Mouse (Mus musculus) adrenal gland, postnatal 10 days (tissue): ENCODE results near the gene Agfg1. TPM values are rescaled to one million over a fixed set of nuclear protein-coding genes. Genes with fewer than 3 reads are reported as not detected.
"Not testable (repeated sequence)": the region's sequence is repeated elsewhere in the genome, so short reads cannot be mapped to it uniquely, and the experiment has no call there.

Experiments used
- DNase-seq: peaks from one replicate; pipeline ENCODE4 v3.0.0; 2021; ENCODE audit warnings: mixed read lengths
- microRNA-seq: library from miRNA; unstranded; fragments of <30 nt; microRNA quantifications from one replicate; pipeline ENCODE4 v1.2.0, GENCODE M21; 2021
- total RNA-seq, 2 experiments: library from RNA; stranded (reverse); gene quantifications; 2 replicates each; pipeline ENCODE4 v1.2.3; 2021

The Agfg1 gene
- total RNA-seq, 2 experiments from 2014 or later: 43.1 TPM

DNA sequence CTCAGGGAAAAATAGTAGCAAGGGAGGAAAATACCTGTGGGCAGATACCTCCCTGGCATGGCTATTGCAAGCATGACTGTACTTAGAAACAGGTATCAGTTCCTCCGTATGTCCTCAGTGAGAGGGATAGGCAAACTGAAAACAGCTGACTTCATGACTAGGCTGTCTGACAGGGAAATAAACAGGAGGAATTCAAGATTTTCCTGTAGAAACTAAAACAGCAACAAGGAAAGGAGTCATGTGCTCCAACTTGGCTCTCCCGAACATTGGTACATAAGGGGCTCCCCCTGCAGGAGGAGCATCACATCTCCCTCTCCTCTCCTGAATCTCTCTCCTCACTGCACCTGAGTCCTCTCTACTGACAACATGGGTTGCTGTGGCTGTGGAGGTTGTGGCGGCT lies 73.7 kb downstream of the Agfg1 start, which contains the start of gene A030005L19Rik:
Gene A030005L19Rik (plus strand): TSS at position 301 of the 400 bp plus-strand sequence.
- DNase-seq: no peak

DNA sequence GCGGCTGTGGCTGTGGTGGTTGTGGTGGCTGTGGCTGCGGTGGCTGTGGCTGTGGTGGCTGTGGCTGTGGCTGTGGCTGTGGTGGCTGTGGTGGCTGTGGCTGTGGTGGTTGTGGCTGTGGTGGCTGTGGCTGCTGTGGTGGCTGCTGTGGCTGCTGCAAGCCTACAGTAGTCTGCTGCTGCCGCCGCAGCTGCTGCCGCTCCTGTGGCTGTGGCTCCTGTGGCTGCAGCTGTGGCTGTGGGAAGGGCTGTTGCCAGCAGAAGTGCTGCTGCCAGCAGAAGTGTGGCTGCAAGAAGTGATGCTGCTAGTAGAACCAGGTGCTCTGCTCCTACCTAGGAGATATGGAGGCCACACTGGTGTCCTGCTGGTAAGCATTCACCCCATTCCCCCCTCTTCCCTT lies 74.2 kb downstream of the Agfg1 start:
- DNase-seq: not testable (repeated sequence)

DNA sequence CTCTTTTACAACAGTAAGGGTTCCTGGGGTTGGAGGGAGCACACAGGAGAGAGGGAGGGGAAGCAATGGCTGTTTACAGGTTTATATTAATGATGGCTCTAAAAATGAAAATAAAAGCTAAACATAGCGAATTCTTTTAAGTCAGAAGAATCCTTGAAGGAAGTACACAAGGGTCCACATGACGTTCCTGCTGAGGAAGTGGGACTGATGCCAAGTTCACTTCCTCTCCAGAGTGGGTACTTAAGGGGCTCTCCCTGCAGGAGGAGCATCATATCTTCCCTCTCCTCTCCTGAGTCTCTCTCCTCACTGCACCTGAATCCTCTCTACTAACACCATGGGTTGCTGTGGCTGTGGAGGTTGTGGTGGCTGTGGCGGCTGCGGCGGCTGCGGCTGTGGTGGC lies 85.4 kb downstream of the Agfg1 start, which contains the start of gene A030014E15Rik:
Gene A030014E15Rik (plus strand): TSS at position 268 of the 400 bp plus-strand sequence.
- no peak for DNase-seq

DNA sequence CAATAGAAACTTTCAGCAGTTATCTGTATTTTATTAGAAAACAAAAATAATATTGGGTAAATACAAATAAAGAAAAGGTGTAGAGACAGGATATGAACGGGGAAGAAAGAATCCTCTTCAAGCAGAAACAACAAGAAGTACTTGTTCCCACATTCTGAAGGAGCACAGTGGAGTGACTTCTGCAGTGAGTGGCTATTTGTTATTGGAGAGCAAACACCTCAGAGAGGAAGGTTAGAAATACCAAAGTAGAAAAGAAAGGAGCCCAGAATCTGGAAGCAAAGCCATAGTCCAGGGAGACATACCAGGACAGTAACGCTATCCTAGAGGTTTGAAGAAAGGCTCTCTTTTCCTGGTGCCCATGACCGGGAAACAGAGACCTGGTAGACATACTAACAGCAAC lies 91.3 kb downstream of the Agfg1 start:
- DNase-seq: not testable (repeated sequence)

DNA sequence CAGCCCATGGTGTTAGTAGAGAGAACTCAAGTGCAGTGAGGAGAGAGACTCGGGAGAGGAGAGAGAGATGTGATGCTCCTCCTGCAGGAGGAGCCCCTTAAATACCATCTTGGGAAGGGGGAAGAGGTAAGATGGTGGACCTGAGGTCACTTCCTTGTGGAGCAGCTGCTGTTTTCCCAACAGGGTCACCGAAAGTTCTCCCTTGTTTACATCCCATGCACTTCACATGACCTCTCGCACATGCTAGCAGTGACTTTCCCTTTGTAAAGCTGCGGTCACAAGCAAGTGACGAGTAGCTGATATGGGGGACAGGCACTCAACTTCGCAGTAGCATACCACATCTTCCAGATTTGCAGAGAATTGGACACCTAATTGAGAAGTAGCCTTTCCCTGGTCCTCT lies 92.0 kb downstream of the Agfg1 start, which contains the start of gene Gm6217:
Gene Gm6217 (minus strand): TSS at position 74 of the 400 bp plus-strand sequence.
- not testable (repeated sequence) for DNase-seq

DNA sequence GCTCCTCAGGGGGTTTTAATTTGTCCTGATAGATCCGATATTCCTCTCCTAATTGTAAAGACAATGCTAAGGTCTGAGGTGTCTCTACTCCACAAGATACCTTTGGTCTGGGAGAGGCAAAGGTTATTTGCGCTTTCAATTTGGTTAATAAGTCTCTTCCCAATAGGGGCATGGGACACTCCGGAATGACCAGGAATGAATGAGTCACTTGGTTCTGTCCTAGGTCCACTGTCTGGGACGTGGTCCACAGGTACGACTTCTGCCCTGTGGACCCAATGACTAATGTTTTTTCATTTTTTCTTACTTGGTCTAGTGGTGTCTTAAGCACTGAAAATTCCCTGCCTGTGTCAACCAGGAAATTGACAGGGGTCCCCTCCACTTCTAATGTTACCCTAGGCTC lies 99.4 kb downstream of the Agfg1 start:
- no peak for DNase-seq

DNA sequence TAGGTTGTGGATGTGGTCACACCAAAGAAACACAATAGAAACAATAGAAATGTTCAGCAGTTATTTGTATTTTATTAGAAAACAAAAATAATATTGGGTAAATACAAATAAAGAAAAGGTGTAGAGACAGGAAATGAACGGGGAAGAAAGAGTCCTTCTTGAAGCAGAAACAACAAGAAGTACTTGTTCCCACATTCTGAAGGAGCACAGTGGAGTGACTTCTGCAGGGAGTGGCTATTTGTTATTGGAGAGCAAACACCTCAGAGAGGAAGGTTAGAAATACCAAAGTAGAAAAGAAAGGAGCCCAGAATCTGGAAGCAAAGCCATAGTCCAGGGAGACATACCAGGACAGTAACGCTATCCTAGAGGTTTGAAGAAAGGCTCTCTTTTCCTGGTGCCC lies 103.2 kb downstream of the Agfg1 start:
- not testable (repeated sequence) for DNase-seq

DNA sequence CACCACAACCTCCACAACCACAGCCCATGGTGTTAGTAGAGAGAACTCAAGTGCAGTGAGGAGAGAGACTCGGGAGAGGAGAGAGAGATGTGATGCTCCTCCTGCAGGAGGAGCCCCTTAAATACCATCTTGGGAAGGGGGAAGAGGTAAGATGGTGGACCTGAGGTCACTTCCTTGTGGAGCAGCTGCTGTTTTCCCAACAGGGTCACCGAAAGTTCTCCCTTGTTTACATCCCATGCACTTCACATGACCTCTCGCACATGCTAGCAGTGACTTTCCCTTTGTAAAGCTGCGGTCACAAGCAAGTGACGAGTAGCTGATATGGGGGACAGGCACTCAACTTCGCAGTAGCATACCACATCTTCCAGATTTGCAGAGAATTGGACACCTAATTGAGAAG lies 104.0 kb downstream of the Agfg1 start, which contains the start of gene A030003K21Rik:
Gene A030003K21Rik (minus strand): TSS at position 94 of the 400 bp plus-strand sequence.
- not testable (repeated sequence) for DNase-seq

DNA sequence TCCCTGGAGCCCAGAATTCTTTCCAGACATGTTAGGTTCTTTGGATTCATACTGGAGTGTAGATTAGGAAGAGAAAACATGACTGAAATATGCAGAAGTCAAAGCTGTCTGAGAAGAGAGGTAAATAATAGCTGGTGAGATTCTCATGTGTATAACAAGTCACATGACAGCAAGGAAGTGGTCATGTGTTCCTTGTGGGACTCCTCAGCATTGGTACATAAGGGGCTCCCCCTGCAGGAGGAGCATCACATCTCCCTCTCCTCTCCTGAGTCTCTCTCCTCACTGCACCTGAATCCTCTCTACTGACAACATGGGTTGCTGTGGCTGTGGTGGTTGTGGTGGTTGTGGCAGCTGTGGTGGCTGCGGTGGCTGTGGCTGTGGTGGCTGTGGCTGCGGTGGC lies 106.7 kb downstream of the Agfg1 start:
- DNase-seq: not testable (repeated sequence)

DNA sequence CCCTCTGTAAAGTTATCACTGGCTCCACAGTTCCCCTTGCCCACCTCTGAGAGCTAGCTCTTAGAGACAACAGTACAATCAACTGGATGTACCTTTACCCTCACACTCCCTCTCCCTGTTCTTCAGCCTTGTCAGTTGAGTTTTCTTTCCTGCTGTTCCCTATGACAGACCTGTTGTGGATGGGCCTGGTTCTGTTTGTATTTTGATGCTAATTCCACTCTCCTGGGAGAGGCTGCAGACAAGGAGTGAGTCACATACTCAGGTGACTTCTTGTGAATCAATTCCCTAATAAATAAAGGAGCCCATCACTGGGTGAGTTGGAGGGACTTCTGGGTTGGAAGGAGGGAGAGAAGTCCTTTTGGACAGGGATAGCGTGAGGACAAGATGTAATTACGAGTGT lies 109.3 kb downstream of the Agfg1 start:
- DNase-seq: no peak

Small RNA genes lying within 50 kb of the gene (microRNA-seq; reads per million reads assigned to microRNA genes)
- gene Gm22396: not detected

Other genes starting within 250 kb of the Agfg1 start
- 100 to 1,000 TPM; 135 to 162 TPM for gene Mff, start 114.6 kb upstream of the Agfg1 start, total RNA-seq
- gene Tm4sf20, start 71.0 kb upstream of the Agfg1 start, total RNA-seq: not detected
- gene Gm47791, start 68.2 kb upstream of the Agfg1 start, total RNA-seq: not detected
- not detected for gene A030005L19Rik, start 73.8 kb downstream of the Agfg1 start, total RNA-seq
- gene A030014E15Rik, start 85.4 kb downstream of the Agfg1 start, total RNA-seq: not detected
- not detected for gene Gm6217, start 91.9 kb downstream of the Agfg1 start, total RNA-seq
- gene A030003K21Rik, start 103.9 kb downstream of the Agfg1 start, total RNA-seq: not detected
- gene Gm7544, start 116.5 kb downstream of the Agfg1 start, total RNA-seq: not detected
- not detected for gene Gm47955, start 120.8 kb downstream of the Agfg1 start, total RNA-seq
- not detected for gene Gm47959, start 161.1 kb downstream of the Agfg1 start, total RNA-seq
- under 1 TPM; 0.15 to 0.36 TPM for gene Slc19a3, start 199.0 kb downstream of the Agfg1 start, total RNA-seq
- gene Krtap28-10, start 203.0 kb downstream of the Agfg1 start, total RNA-seq: not detected
- not detected for gene Gm47969, start 205.4 kb downstream of the Agfg1 start, total RNA-seq
- not detected for gene A030005K14Rik, start 219.9 kb downstream of the Agfg1 start, total RNA-seq
- gene Krtap28-13, start 221.4 kb downstream of the Agfg1 start, total RNA-seq: not detected